Mouse (Mus musculus) heart, postnatal 10 days (tissue): ENCODE data around the gene Kat7. TPM values are rescaled to one million over a fixed set of nuclear protein-coding genes. Genes with fewer than 3 reads are reported as not detected.

ENCODE experiments used
- DNase-seq, 2 experiments: peaks; one replicate each; pipeline ENCODE4 v3.0.0; 2021
- intact Hi-C: fragments of 180-260 bp; cut with DNase I; formaldehyde crosslinking; loops from one replicate; pipeline ENCODE4 v1.15.1; 2025
- total RNA-seq, 2 experiments: library from RNA; stranded (reverse); gene quantifications; 2 replicates each; pipeline ENCODE4 v1.2.3; 2021

The Kat7 gene
- total RNA-seq, 2 experiments from 2014 or later = 45.1 to 51.1 TPM

DNA sequence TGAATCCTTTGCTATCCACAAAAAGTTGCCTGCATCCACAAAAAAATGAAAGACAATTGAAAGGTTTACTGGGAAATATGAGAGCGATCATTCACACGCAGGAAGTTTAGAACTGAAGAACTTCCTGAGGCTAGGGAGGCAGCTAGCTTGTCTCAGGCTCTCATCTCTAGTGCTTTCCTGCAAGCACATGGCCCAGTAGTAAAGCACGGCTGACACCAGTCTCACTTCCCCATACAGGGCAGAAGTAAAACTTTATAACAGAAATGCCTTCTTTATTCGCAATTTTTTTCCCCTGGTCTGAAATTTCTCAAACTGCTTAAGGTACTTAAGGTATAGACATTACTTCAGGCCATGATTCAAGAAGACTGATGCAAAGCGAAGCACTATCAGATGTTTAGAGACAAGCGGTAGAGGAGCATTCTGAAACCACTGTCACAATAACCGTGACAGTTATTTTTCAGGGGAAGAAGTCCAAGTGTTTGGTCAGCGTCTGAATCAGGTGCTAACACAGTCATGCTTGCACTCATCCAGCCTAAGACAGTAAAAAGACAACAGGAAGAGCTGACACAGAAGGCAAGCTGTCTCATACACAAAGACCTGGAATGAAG lies 16.9 kb downstream of the Kat7 start:
- intact Hi-C loops = no loop called here
- DNase-seq = no peak

DNA sequence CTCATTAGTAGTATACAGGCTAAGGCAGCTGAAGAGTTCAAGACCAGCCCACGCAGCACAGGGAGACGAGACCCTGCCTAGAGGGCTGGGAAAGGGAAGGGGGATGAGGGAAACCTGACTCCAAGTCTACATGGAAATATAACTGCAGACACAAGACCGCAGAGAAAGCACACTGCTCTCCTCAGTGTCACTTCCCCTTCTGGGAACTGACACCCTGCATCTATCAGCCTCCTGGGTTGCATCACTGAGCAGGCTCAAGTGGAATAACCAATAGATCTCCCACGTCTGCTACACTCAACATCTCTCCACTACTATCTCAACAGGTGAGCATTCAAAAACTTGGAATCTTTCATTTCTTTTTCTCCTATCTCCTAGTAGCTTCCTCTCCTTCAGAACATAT lies 18.0 kb downstream of the Kat7 start:
- intact Hi-C loops = no loop called here
- no peak for DNase-seq

DNA sequence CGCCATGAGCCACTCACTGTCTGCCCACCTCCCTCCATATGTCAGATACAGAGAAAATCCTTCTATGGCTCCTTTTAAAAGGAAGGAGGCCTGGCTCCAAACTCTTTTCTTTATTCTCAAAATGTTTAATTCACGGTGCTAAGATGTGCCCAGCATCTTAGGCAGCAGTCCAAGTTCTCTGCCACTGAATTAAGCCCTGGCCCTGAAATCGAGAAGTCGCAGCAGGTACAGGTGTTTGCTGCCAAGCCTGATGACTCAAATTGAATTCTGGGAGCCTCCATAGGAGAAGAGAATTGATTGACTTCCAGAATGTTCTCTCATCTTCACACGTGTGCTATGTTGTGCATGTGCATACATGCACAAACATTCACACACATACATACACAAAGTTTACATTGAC lies 27.7 kb downstream of the Kat7 start:
- DNase-seq = no peak
- intact Hi-C loops = no loop called here

DNA sequence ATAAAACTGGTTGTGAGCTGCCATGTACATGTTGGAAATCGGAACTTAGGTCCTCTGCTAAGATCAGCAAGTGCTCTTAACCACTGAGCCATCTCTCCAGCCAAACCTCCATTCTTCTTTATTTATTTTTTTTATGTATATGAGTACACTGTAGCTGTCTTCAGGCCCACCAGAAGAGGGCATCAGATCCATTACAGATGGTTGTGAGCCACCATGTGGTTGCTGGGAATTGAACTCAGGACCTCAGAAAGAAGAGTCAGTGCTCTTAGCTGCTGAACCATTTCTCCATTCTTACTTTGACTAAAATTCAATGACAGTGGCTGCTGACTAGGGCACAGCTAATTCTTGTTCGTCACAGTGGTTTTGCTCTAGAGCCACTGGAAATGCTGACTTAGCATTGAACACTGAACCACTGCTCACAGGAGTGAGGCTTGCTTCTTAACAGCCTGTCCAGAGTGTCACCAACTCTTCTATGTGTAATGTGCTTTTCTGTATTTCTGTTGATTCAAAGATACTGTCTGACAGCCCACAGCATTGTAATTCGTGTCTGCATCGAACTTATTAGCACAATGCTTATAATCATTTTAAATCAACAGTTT lies 30.9 kb downstream of the Kat7 start:
- intact Hi-C loops = no loop called here
- DNase-seq = no peak

DNA sequence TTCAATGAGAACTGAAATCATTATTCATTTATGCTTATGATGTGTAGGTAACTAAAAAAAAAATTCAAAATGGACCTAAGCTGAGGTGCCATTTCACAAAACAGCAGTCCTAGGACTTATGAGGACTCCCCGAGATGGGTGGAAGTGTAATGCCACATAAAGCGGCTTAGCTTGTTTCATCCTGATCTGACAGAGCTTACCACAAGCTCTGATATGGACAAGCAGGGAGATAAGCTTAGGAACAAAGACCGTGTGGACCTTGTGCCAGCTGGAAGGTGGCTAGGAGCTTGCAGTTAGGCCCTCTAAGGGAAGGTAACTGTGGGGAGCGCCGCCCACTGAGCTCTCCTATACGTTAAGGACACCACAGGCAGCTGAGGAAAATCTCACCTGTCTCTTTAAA lies 34.0 kb downstream of the Kat7 start:
- intact Hi-C loops = no loop called here
- DNase-seq = no peak

DNA sequence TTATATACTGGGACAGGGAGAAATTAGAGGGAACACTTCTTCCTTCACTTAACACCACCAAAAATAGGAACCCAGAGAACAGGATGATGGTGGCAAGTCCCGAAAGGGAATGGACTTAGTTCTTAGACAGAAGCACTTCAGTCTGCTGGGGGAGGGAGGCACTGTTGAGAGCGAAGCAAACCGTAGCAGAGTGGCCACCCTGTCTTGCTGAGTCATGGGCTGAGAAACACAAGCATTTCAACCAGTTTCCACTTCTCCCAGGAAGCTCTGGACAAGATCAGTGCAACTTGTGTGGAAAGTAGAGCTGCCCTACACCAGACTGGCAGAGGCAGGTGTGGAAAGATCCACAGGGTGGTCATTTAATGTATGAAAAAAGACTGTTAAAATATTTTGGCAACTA lies 35.4 kb downstream of the Kat7 start:
- DNase-seq = no peak
- intact Hi-C loops = no loop called here

DNA sequence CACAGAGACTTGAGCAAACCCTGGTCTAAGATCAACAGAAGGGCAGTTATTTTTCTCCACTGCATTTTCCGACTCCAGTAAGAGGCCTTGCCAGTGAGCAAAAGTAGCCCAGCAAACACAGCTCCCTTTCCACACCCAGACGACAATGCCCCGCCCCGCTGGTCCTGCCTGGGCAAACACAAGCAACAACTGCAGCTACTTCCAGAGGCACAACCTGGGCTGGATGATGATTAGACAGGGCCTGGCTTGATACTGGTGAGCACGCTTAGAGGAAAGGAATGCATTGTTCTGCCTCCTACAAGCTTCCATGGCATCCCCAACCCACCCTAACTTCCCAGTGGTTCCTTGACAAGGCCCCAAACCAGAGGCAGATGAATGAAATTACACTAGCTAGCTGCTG lies 36.4 kb downstream of the Kat7 start:
- no peak for DNase-seq
- intact Hi-C loops = no loop called here

DNA sequence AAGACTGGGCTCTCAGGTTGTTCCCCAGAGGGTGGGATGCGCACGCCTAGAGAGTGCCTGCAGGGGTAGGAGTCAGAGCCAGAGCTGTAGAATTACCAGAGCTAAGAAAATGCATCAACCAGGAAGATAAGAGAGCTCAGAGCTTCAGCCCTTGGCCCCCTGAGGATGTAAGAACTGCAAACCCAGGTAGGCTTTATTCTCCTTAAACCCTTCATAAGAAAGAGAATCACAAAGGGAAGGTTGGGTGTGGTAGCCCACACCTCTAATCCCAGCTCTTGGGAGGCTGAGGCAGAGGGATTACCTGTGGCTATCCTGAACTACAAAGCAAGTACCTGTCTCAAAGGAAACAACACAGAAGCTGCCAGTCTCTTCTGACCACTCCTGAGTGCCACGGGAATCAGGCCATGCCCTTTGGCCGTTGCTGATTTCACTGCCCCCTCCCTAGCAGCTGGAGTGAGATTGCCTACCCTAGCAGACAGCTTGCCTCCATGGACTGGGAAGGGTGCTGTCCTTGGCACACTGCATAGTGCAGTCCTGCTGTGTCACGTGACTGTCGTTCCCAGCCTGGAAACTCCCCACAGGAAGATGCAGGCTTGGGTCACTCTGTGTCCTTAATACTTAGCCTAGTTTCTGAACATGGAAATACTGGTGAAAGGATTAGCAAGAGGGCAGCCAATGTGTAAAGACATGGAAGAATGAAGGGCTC lies 43.4 kb downstream of the Kat7 start:
- peak; percentile 64 to 65 for DNase-seq
- intact Hi-C loops = no loop called here

DNA sequence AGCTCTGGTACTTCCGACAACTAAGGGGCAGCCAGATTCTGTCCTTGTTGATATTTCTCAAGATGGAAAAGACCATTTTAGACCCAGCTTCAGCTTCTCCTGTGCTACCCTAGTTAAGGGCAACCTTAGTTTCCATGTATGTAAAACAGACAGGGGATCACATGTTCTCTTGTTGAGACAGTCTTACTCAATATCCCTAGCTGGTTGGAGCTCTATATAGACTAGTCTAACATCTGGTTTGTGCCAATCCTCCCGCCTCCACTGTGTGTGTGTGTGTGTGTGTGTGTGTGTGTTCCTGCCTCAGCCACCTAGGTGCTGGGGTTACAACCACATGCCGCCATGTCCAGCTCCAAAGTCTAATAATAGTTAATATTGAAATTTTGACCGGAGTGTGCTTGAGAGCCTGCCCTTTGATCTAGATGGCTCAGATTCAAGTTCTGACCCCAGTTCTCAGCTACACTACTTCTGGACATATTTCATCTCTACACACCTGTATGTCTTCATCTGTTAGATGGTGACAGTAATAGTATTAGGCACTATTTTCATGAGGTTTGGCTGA lies 45.5 kb downstream of the Kat7 start:
- no peak for DNase-seq
- intact Hi-C loops = no loop called here

DNA sequence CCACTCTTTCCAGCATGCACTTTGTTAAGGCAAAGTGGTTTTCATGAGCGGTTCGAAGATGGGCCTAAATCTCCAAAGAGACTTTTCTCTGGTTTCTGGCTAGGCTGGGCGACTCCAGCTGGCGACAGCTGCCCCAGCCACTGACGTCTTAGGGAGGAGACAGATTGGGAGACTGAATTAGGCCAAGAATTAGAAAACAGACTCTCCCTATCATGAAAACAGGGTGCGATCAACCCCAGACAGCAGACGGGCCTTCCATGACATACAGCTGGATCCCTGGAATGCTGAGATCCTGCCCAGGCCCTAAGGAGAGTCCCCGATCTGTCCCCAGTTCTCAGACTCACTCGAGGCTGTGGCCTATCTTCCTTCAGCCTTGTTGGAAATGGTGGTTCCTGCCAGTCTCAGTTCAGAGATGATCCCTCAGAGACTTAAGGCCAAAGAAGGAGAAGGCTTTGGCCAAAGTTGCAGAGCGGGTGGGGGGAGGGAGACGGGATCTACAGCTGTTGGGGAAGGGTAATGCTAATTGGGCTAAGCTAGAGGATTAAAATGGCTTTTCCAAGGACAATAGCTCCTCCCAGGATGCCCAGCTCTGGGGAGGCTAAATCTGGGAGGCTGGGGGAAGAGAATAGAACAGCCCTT lies 46.1 kb downstream of the Kat7 start:
- DNase-seq = peak; percentile 76 to 78
- intact Hi-C loops = no loop called here

DNA sequence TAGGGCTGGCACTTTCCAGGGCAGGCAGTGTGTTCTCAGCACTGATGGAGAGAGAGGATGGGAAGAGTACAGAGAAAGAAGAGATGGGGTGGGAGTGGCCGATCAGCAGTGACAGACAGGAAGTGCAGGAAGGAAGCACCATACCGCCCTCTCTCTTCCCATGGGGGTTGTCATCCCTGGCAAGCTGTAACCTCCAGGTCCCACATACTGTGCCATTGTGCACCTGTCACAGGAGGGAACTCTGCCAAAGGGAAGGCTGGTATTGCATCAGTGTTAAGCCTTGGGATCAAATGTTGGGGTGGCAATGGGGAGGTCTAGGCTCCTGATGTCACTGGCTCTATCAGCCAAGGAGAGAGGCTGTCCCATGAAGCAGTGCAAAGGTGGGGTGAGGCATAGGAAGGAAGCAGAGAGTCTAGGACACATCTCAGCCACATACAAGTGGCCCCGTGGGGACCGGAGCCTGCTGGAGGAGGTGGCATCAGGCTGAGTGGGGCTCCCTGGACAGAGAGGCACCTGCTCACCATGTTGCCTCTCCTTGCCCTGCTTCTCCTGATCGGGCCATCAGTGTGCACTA lies 48.8 kb downstream of the Kat7 start, which contains the start of gene Tac4:
Tac4 (plus strand) TSS at position 352 of the 574 bp plus-strand sequence.
- intact Hi-C loops = no loop called here

DNA sequence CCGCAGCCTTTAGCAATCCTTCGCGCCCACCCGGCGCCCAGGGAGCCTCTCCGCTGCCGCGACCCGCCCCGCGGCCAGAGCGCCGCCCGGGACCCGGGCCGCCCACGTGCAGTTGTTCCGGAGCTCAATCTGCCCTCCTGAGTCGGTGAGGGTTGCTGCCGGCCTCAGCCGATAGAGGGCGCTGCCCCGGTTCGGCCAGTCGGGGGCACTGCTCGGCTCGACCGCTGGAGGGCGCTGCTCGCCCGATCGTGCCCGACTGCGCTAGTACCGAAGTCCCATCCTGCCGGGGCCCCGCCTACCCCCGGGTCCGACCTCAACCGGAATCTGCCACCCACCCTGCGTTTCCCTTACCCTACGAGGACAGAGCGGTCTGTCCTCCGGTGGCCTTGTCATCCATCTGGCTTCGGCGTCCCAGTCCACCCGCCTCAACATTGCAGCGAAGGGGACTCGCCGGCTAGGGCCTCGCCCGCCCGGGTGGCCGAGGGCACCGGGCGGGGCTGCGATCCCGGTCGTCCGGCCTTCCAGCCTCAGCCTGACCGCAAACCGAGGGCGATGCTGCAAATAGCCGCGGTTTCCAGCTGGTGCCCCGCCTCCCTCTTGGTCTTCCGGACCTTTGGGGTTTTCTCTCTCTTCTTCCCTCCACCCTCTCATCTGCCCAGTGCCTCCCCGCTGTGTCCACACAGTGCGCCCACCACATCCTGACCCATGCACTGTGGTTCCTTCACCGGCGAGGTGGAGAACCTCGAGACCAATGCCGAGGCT lies 50.8 kb downstream of the Kat7 start:
- peak; percentile 96 to 98 for DNase-seq
- intact Hi-C loops = loop anchor here (1.0 to 10.0 kb wide), 5 partner anchors 39 to 394 kb away; partner anchors contain the start of genes Pdk2 and Slc35b1

More for the DNA sequence above, 48.8 kb downstream of the Kat7 start, which contains the start of gene Tac4:
- no peak for DNase-seq

DNA sequence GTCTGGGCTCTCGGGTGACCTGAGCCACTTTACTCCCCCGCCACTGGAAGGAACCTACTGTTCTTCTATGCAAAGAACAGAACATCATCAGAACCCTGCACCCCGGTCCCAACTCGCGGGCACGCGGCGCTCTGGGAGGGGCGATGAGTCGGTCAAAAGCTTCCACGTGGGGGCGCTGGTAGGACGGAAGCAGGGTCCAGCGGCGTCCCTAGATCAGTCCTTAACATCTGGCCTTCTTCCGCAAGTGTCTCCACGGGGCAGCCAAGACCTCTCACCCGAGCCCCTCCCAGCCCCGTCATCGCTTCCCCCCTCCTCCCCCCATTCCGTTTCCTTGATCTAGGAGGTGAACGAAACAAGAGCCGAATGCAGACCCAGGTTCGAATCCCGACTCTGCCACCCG lies 51.6 kb downstream of the Kat7 start:
- intact Hi-C loops = loop anchor here (2.0 to 10.0 kb wide), 4 partner anchors 124 to 394 kb away; partner anchors contain the start of genes Pdk2 and Slc35b1

DNA sequence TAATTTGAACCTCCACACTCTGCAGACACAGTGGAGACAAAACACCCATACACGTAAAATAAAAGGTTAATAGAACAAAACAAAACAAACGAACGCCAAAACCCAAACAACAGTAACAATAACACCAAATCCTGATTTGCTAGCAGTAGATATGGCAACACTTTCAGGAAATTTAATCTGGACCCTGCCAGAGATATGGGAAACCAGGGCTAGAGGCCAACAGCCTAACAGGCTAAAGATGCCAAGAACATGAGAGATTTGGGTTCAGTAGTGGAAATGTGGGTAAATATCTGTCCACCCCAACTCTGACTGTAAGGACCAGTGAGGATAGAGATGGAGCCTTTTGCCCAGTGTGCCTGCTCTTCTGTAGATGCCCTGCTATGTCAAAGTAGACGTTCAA lies 52.1 kb downstream of the Kat7 start:
- intact Hi-C loops = loop anchor here (2.0 to 10.0 kb wide), 4 partner anchors 124 to 393 kb away; partner anchors contain the start of genes Pdk2 and Slc35b1
- DNase-seq = no peak

More for the DNA sequence above, 51.6 kb downstream of the Kat7 start:
- peak; percentile 86 to 92 for DNase-seq

DNA sequence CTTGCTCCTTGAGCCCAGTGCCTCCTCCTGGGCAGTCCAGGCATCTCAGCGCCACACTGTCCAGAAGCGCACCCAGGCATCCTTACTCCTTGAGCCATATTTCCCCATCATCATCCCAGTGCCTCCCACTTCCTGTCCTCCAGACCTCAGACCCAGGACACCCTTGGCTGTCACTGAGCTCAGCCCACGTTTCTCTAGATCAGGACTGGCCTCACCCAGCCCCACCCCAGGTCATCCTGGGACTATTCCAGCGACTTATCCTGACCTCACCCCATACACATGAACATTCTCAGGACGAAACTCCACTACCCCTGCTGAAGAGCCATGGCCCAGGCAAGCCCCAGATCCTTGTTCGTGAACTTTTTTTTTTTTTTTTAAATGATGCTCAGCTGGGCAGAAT lies 54.3 kb downstream of the Kat7 start:
- intact Hi-C loops = loop anchor here (5.0 to 10.0 kb wide), 3 partner anchors 127 to 391 kb away; partner anchors contain the start of genes Pdk2 and Slc35b1
- DNase-seq = no peak

DNA sequence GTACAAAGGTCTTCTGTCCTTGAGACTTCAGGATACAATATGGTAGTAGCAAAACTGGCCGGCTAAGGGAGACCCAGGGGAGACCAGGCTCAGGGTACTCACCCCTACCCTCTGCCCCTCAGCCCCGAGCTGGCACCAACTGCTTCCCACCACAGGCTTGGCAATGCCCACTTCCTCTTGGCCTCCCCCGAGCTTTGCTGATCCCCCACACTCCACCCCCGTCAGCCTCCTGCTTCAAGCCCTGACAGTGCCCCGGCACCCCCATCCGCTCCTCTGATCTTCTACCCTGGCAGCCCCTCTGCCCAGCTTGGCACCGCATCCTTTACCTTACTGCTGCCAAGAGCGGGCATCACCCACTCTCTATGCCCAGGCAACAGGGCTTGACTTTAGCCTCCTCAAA lies 55.9 kb downstream of the Kat7 start:
- no peak for DNase-seq

DNA sequence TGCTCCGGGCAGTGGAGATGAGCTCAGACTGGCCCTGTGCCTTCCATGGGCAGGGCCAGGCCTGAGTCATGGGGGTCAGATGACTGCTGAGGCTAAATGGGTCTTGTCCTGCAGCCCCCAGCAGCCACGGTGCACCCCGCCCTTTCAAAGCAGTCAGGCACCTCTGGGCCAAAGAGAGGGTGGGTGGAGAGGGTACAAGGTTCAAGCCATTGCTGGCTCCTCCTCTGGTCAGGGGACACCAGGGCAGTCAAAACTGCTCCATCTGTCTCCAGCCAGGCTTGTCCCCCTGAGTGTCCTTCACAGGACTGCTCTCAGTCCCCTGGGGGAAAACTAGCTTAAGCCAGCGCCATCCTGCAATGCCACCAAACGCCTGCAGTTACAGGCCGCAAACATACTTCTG lies 57.9 kb downstream of the Kat7 start:
- intact Hi-C loops = loop anchor here (10.0 kb wide), 2 partner anchors 207 to 387 kb away; partner anchors contain the start of gene Pdk2
- DNase-seq = no peak

More for the DNA sequence above, 55.9 kb downstream of the Kat7 start:
- intact Hi-C loops = loop anchor here (10.0 kb wide), 2 partner anchors 209 to 389 kb away; partner anchors contain the start of gene Pdk2

DNA sequence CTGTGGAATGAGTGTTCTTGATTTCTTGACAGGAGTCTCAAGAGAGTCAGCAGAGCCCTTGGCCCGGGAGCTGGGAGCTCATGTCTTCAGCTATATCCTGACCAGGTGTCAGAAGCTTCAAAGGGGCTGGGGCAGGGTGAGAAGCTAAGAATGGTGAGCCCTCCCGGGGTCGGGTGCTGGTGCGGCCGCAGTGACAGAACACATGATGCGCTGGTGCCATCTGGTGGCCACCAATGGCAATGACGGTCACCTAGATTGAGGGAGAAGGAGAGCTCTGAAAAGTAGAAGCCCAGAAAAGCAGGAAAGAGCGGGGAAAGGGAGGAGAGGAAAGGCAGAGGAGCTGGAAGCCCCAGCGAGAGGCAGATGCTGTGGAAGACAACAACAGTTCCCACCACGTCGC lies 58.8 kb downstream of the Kat7 start:
- DNase-seq = peak; percentile 80 to 88
- intact Hi-C loops = loop anchor here (1.0 to 10.0 kb wide), 4 partner anchors 19 to 386 kb away; partner anchors contain the start of gene Pdk2

DNA sequence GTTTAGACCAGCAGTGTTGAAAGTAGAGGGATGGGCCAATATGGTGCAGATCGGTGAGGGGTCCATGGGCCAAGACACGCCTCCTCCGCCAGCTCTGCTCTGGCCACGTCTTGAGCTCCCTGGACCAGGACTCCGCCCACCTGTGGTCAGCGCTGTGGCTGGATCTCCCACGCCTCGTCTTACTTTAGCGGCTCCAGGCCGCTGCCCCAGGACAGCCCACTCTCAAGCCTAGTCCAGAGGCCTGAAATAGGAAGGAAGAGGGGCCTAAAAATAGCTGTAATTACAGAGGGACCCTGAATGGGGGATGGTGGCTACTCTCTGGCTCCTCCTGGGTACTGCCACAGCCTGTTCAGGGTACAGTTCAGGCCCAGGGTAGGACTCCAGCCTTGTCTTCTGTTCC lies 59.9 kb downstream of the Kat7 start:
- intact Hi-C loops = loop anchor here (10.0 kb wide), 2 partner anchors 205 to 385 kb away; partner anchors contain the start of gene Pdk2
- DNase-seq = peak in 1 of 2 experiments; percentile 30
